Mouse (Mus musculus) common myeloid progenitor, adult 5-6 weeks (primary cell): ENCODE results near the gene Grwd1. TPM values are rescaled to one million over a fixed set of nuclear protein-coding genes. Genes with fewer than 3 reads are reported as not detected.

Experiments
- ATAC-seq: replicated peaks from 2 replicates; pipeline ENCODE4 v1.8.0; 2016; ENCODE audit warnings: low read depth, mild to moderate bottlenecking, moderate TSS enrichment, inconsistent platforms; ENCODE audit not compliant: poor library complexity, severe bottlenecking
- total RNA-seq: library from RNA; stranded (forward); fragments of 200-1000, 187-1606 nt; gene quantifications from 2 replicates; pipeline ENCODE4 v1.2.3, GENCODE M21; 2017

The Grwd1 gene
- total RNA-seq, 1 experiment from 2014 or later = 26.9 TPM

- peak; percentile 86 for ATAC-seq
Observed at GRCm38 (mm10) chr7:45801348-45801747, 29.4 kb downstream of the Grwd1 start.

GRCm38 (mm10) chr7:45800546-45801204, 30.1 kb downstream of the Grwd1 start:
- peak; percentile 75 for ATAC-seq

GRCm38 (mm10) chr7:45800001-45800400, 30.7 kb downstream of the Grwd1 start:
- ATAC-seq = no peak

DNA sequence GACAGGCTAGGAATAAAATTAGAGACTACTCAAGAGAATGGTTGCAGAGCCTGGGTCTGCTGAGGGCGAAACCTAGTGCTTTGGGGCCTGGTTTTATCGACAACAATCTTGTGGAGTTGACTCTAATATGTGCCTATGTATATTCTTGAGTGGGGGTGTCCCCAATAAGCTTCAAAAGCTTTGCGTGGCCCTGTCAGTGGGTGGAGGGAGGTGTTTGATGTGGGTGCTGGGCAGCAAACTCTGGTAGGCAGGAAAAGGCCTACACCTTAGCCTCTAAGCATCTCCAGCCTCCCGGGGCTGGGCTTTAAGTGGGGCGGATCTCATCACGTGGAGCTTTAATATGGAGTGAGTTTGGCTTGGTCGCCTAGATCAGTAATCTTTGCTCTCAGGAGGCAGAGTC, 31.8 kb downstream of the Grwd1 start:
- no peak for ATAC-seq

- ATAC-seq = no peak
Observed at GRCm38 (mm10) chr7:45798511-45798836, 32.3 kb downstream of the Grwd1 start.

DNA sequence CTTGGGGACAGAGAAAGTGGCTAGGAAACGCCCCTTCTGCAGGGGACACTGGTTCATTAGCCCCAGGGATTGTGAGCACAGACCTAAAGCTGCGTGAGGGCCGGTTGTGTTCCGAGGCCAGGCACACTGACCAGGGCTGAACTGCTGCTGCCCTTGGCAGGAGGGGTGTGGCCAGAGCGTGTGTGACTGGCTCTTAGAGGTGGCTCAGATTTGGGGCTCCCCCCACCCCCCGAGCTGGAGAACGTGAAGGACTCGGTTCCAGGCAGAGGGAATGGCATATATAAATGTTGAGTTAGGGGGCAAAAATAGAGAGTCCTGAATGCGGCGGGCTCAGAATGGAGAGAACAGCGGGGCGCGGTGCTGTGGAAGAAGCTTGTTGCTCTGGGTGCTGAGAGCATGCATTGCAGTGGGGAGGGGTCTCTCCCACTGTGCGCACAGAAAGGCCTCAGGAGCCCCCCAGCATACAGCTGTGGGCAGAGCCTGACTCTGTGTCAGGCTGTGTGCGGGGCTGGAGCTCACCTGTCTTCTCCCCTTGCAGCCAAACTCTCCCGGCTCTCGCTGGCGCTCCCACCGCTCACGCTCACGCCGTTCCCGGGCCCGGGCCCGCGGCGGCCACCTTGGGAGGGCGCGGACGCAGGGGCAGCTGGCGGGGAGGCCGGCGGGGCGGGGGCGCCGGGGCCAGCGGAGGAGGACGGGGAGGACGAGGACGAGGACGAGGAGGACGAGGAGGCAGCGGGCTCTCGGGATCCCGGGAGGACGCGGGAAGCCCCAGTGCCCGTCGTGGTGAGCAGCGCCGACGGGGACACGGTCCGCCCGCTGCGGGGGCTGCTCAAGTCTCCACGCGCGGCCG, 32.9 kb downstream of the Grwd1 start:
- no peak for ATAC-seq

DNA sequence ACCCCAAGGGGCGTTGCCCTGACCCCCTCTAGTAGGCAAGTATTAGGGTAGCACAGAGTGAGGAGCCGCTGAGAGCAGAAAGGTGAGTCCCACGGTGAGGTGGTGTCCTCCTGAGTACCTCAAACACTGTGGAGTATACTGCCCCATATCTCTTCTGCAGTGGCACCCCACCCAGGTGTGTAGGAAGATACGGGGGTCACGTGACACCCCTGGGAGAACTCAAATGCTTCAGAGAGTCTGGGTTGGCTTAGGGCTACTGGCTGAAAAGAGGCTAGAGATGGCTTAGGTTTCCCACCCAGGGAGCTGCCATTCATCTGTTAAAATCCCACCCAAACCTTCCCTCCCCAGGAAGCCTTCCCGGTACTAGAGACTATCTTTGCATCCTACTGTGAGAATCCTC, 33.8 kb downstream of the Grwd1 start:
- no peak for ATAC-seq

- no peak for ATAC-seq
Observed at GRCm38 (mm10) chr7:45794971-45795370, 35.8 kb downstream of the Grwd1 start.

DNA sequence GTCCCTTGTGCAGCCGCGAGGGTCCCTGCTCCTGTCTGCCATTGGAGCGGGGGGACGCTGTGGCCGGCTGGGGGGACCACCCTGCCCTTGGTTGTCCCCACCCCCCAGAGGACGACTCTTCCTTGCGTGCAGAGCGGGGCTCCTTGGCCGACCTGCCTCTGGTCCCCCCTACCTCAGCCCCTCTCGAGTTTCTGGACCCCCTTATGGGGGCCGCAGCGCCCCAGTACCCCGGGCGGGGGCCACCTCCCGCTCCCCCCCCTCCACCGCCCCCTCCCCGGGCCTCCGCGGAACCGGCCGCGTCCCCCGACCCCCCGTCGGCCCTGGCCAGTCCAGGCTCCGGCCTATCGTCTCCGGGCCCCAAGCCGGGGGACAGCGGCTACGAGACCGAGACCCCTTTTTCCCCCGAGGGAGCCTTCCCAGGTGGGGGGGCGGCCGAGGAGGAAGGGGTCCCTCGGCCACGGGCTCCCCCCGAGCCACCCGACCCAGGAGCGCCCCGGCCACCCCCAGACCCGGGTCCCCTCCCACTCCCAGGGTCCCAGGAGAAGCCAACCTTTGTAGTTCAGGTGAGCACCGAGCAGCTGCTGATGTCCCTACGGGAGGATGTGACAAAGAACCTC, 36.7 kb downstream of the Grwd1 start:
- ATAC-seq = no peak

DNA sequence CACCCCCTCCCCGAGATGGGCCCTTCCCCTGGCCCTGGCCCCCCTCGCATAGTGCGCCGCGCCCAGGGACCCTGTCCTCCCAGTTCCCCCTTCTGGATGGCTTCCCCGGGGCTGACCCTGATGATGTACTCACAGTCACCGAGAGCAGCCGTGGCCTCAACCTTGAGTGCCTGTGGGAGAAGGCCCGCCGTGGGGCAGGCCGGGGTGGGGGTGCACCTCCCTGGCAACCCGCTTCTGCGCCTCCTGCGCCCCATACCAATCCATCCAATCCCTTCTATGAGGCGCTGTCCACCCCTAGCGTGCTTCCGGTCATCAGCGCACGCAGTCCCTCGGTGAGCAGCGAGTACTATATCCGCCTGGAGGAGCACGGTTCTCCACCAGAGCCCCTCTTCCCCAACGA, 37.5 kb downstream of the Grwd1 start:
- no peak for ATAC-seq

DNA sequence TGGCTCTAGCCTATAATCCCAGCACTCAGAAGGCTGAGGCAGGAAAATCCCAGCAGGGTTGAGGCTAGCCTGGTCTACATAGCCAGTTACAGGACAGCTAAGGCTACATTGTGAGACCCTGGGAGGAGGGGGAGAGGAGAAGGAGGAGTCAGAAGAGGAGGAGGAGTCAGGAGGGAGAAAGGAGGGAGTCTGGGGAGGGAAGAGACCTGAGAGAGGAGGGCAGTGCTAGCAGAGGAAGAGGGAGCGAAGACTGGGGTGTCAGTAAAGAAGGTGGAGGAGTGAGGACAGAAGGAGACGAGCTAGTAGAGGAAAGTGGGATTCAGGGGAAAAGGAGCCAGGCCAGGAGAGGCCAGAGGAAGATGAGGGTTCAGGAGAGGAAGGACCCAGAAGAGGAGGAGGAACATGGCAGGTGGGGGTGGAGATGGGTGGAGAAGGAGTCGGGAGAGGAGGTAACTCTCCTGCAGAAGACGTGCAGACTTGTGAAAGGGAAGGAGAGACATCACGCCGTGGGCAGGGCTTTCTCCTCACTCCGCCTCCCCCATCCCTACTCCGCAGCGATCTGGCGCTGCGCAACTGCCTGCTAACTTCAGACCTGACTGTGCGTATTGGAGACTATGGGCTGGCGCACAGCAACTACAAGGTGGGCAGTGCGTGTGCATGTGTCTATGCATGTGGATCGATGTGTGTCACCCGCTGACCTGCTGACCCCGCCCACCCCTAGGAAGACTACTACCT, 38.8 kb downstream of the Grwd1 start:
- ATAC-seq = no peak

GRCm38 (mm10) chr7:45790721-45791120, 40.0 kb downstream of the Grwd1 start:
- no peak for ATAC-seq

GRCm38 (mm10) chr7:45787642-45788041, 43.1 kb downstream of the Grwd1 start:
- no peak for ATAC-seq

GRCm38 (mm10) chr7:45786661-45787413, 43.9 kb downstream of the Grwd1 start:
- ATAC-seq = no peak

GRCm38 (mm10) chr7:45786136-45786578, 44.6 kb downstream of the Grwd1 start:
- no peak for ATAC-seq

DNA sequence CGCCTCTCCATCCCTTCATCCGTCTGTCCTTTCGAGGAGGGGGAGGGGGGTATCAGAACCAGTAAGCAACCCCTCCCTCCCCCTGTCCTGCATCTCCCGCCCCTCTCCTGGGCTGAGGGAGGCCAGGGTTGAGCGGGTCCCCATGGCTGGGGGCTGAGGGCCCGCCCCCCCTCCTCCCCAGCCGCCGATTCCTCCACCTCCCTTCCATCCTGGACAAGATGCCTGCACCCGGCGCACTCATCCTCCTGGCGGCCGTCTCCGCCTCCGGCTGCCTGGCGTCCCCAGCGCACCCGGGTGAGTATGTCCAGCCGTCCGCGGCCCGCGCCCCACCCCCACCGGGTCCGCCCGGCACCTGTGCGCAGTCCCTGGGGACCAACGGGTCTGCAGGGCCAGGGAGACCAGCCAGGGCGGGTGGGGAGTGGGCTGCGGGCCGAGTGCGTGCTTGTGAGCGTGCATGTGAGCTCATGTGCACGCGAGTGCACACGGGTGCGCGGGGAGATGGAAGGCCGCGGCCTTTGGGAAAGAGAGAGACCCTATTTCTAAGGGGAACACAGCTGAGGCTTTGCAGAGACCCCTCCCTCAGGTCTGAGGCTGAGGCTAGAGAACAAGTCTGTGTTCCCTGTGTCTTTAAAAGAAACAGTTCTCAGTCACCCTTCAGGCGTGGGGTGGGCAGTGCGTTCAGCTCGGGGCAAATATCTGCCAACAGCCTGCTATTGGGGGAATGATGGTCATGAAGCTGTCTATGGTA, 45.2 kb downstream of the Grwd1 start:
- no peak for ATAC-seq

- no peak for ATAC-seq
Observed at GRCm38 (mm10) chr7:45784524-45785372, 46.0 kb downstream of the Grwd1 start, which contains the start of gene Sult2b1. Gene Sult2b1 (minus strand): TSS chr7:45784669.

DNA sequence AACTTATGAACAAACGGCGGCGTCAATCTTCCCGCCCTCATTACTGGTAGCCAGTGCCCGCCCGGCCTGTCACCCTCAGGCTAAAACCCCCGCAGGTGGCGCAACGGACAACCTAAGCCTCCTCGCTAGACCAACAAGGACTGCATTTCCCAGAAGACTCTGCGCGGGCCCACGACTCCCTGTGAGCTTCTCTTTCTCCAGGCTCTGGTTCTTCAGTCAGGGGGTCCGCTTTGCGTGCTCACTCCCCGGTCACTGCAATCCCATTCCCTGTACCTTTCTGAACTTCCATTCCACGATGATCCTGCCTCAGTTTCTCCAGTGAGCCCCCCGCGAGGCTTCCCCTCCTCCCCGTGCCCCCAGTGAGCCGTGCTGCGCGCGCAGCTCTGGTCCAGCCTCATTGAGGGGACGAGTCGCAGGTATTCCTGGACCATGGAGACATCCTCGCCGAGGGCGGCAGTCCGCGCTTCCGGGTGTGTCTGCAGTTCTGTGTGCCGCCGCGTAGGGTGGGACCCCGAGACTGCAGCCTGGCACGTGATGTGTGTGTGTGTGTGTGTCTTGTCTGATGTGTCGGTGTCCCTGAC, 47.1 kb downstream of the Grwd1 start, which contains the start of gene Lmtk3:
Gene Lmtk3 (plus strand): TSS at position 228 of the 581 bp plus-strand sequence.
- ATAC-seq = peak; percentile 53
